Mouse (Mus musculus): ENCODE measurements around the gene Pigk.

Gene Pigk

DNA sequence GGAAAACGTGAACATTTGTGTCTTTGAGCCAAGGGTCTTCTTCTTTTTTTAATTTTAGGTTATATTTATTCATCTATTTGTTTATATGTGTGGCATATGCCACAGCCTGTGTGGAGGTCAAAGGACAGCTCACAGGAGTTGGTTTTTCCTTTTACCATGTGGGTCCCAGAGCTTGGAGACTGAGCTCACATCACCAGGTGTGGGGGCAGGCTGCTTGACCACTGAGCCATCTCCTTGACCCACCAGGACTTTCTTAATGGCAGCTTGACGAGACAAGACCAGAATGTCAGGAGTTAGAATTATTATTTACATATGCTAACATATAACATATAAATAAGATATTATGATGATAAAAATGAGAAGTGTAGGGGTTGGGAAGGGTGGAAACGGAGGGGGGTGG is 182.2 kb downstream of the Pigk start:
- DNase-seq (ENCODE audit: low read depth, low spot score) = no peak

DNA sequence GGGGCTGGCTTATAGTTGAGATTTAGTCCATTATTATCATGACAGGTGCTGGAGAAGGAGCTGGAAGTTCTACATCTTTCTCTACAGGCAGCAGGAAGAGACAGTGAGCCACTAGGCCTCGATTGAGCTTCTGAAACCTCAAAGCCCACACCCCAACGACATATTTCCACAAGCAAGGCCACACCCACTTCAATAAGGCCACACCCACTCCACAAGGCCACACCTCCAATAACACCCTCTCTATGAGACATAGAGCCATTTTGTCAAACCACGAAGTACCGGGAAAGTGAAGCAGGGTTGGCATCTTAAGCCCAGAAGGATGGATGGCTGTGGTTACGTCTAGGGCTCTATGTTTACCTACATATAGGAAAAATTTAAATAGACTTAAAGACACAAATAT is 183.3 kb downstream of the Pigk start:
- DNase-seq (ENCODE audit: low read depth, low spot score) = no peak

DNA sequence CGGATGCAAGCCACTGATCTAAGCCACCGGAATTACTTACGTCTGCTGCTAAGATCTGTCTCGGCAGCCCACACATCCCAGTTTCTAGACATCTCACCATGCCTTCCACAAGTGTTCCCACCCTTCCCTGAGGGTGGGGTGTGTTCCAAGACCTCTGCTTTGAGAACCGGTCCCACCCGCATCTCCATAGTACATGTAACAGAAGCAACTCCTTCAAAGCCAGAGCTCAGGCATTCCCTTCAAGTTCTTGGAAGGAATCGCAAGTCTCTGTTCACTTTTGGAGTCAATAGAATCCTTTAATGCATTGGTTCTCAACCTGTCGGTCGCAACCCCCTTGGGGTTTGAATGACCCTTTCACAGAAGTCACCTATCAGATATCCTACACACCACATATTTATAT is 185.0 kb downstream of the Pigk start:
- DNase-seq (ENCODE audit: low read depth, low spot score) = no peak

- DNase-seq (ENCODE audit: low read depth, low spot score) = no peak
Measured at GRCm38 (mm10) chr3:152905026-152905425, 191.1 kb downstream of the Pigk start.

DNA sequence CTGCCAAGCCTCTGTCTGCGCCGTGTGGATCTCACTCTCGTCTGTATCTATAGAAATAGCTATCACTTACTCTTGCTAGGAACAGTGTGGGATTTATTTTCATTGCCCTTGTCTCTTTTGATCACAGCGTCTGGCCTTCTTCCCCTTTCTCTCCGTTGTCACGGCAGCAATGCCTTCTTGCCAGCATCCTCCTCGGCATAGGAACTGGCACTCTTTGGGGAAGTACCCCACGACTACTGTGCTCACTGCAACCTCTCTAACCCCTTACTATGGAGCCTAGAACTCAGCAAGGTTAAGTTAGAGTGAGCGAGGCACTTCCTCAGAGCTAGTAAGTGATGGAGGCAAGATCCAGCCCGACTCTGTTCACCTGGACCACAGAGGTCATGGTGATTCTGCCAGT is 191.9 kb downstream of the Pigk start:
- no peak for DNase-seq (ENCODE audit: low read depth, low spot score)

DNA sequence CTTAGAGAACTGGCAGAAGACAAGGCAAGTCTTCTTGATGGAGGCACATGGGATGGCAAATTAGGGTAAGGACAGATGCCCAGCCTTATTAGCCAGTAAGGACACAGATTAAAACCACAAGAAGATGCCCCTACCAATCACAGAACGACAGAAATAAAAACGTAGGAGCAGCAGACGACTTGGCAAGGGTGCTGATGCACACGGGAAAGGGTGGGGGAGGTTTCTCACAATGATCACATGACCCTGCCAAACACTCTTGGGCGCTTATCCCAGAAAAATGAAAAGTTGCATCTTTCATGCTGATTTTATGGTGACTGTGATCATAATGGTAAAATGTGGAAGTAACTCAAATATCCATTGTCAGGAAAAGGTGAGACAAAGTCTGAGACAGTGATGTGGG is 193.2 kb downstream of the Pigk start:
- DNase-seq (ENCODE audit: low read depth, low spot score) = no peak

DNA sequence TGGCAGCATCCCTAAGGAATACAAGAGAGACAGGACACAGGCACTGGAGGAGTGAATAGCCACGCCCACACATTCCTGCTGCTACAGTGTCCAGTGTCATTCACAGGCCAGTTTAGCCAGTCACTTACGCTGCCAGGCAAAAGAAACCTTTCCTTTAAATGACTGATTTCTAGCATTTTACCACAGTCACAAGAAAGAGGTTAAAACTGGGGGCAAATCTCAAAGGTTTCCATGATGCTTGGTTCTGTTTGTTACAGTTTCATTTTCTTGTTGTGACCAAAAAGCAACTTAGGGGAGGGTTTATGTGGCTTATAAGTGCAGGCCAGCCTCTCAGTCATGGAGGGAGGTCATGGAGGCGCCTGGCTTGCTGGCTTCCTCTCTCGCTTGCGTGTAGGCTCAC is 193.8 kb downstream of the Pigk start:
- no peak for DNase-seq (ENCODE audit: low read depth, low spot score)

GRCm38 (mm10) chr3:152911578-152911977 is 197.7 kb downstream of the Pigk start:
- DNase-seq (ENCODE audit: low read depth, low spot score) = no peak

DNA sequence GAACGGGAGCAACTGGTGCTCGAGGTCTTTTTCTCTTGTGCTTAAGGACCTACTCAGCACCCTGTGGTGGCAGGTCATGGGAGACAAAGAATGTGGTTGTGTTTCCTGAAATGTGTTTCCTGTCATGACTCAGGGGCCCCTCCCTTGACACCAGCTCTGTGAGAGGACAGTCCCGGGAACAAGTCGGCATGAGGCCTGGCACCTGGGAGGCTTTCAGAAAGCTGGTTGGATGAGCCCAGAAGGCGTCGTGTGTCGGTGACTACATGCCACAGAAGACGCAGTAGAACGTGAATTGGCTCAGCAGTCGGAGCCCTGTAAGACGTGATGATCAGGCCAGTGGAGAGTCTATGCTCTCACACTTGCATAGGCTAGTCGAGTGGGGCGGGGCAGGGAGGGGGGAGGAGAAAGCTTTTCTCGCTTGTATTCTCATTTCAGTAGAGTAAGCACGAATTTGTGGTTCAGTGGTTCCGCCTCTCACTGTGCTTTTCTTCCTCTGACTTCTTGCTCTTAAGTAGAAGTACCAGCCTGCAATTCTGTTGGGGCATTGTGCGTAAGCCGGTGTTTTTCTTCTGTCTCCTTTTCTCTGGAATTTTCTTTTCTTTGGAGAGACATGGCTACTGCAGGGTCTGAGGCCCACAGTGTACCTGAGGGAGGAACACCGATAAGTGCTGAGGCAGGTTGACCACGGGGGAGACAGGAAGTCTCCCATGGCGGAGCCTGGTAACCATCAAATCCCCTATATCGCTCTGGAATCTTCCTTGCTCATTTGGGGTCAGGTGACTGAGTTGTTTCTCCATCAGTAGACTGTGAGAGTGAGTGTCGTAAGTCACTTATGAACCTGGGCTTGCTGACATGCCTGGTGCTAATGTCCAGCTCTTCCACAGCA is 198.6 kb downstream of the Pigk start:
- DNase-seq (ENCODE audit: low read depth, low spot score) = no peak

DNA sequence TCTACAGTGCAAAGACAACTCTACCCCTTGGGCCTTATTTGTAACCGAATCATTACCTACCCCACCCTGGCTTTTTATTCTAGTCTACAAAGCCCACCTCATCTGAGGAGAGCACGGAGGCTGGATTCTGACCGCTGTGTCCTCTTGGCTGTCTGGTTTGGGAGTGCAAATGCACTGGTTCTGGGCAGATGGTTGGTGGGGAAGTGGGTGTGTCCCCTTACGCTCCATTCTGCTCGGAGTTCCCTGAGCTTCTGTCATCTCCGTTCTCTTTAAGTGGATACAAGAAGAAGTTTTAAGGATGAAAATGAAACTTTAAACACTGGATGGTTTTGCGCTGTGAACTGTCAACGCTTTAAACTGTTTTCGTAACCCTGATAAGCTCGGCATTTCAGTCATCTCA is 199.2 kb downstream of the Pigk start:
- DNase-seq (ENCODE audit: low read depth, low spot score) = no peak

- no peak for DNase-seq (ENCODE audit: low read depth, low spot score)
Measured at GRCm38 (mm10) chr3:152913625-152914024, 199.7 kb downstream of the Pigk start.

DNA sequence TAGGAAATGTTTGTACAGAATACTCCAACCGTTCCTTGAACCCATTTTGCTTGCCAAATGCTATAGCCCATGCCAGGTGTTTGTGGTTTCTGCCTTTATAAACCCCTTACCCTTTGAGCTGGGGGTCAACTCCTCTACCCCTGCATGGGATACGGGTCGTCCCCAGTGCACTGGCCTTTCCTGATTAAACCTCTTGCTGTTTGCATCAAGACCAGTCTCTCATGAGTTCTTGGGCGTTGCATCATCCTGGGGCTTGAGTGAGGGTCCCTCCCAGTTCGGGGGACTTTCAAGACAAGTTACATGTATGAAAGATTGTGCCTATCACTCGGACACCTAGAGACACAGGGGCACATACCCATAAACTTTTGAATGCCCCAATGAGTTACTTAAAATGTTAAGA is 200.5 kb downstream of the Pigk start:
- DNase-seq (ENCODE audit: low read depth, low spot score) = no peak

GRCm38 (mm10) chr3:152917579-152917978 is 203.7 kb downstream of the Pigk start:
- DNase-seq (ENCODE audit: low read depth, low spot score) = no peak

- no peak for DNase-seq (ENCODE audit: low read depth, low spot score)
Measured at GRCm38 (mm10) chr3:152919101-152919500, 205.2 kb downstream of the Pigk start.

DNA sequence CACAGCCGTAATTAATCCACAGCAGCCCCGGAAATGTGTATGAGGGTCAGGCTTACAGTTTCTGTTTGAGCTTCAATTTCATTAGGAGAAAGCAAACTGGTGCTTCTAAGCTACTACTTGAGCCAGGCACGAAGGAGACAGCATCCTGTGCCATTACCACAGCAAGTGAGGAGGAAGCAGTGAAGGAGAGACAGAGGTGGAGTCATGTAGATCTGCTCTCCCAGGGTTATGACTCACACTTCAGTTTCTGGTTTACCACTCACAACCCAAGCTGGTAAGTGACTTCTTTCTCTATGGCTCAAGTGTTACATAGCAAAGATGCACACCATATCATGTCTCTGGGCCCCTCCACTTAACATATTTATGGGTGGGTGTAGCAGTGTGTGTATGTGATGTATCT is 206.5 kb downstream of the Pigk start:
- DNase-seq (ENCODE audit: low read depth, low spot score) = no peak

DNA sequence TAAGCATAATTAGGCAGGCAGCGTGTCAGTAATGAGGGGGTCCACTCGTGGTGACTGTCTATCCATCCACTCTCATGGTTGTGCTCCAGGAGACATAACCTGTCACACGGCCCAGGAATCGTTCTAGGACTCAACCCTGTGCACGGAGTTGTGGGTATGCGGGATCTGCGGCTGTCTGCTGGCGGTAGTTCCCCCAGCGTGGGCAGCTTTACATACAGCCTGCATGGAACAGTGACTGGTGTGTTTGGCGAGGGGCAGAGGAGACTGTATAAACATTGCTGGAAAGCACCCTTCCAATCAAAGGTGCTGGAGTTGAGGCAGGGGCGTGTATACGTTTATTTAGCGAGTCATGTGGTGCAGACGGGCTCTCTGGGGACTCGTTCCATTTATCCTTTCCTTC is 209.6 kb downstream of the Pigk start:
- no peak for DNase-seq (ENCODE audit: low read depth, low spot score)

- no peak for DNase-seq (ENCODE audit: low read depth, low spot score)
Measured at GRCm38 (mm10) chr3:152925364-152925763, 211.5 kb downstream of the Pigk start.

GRCm38 (mm10) chr3:152926166-152926565 is 212.3 kb downstream of the Pigk start:
- no peak for DNase-seq (ENCODE audit: low read depth, low spot score)

DNA sequence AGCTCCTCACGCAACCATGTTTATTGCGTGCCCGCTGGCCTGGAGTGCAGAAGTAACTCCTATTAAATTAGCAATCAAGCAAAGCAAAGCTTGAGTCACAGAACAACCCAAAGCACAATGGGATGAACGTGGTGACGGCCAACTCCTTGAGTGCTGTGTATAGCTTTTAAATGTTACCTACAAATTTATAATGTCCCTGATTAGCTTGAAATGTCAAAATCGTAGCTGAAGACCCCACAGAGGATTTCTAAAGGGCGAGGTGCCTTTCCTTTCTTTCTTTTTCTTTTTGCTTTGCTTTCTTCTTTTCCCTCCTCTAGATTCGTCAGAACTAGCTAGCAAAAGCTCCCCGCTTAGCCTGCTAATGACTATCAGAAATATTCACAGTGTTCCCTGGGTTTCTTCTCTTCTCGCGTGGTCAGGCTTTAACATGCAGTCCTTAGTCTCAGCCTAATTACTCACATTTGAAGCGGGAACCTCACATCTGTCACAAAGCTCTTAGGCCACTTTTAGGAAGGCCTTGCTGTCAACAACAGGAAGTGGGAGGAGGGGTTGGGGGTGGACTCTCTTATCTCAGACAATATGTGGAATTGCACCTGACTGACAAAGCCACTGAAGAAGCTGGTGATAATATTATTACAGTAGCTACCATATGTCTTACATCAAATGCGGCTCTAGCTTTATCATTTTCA is 214.5 kb downstream of the Pigk start:
- DNase-seq (ENCODE audit: low read depth, low spot score) = no peak

- DNase-seq (ENCODE audit: low read depth, low spot score) = no peak
Measured at GRCm38 (mm10) chr3:152929256-152929787, 215.4 kb downstream of the Pigk start.

- no peak for DNase-seq (ENCODE audit: low read depth, low spot score)
Measured at GRCm38 (mm10) chr3:152929788-152930281, 215.9 kb downstream of the Pigk start.

GRCm38 (mm10) chr3:152931354-152931753 is 217.5 kb downstream of the Pigk start:
- no peak for DNase-seq (ENCODE audit: low read depth, low spot score)

- no peak for DNase-seq (ENCODE audit: low read depth, low spot score)
Measured at GRCm38 (mm10) chr3:152932096-152932495, 218.2 kb downstream of the Pigk start.
